Comparison of ENCODE assay signal across 11 mouse cellular contexts in the genomic region with DNA sequence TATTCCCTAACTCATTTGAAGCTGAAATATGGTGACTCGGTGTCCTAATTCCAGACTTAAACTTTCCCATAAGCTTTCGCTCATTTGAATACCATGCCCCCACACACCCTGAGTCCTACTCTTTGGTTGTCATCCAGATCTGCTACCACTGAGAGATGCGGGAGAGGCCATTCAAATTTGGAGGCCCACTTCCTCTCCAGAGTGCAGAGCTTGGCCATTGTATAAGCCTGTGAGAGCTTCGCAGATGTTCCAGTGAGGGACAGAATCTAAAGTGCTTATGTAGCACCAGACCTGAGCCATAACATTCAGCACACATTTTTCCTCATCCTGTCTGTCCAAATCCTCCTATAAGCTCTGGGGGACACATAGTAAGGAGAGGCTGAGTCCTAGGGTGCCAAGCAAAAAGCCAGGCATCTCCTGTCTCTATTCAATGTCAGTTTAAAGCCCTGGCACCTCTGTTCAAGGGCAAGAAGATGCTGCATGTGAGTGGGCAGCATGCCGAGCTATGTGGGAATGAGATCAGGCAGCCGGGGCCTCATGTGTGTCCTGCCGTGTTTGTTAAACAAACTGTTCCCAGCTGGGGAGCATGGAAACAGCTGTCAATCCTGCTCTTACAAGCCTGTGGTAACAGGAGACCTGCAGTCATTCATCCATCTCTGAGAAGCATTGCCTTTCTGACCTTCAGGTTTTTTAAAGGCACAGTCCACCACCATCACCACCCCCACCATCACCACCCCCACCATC.
DNase-seq lines count a peak whose midpoint lies in the region.
"Had no signal": no experiment of that assay in that cellular context is flagged by ENCODE, and none has a peak within 500 bp of the region (broad histone marks: within the 10 kb centered on the region; RNA-seq: fewer than 3 reads in every experiment).

No protein-coding gene starts in this region.

- H3K27ac ChIP-seq in embryonic facial prominence, embryonic 10.5 days (replicated peaks): peak overlapping the region; percentile 61; the same call in 1 of the 2 replicates
- H3K27ac ChIP-seq: liver, embryonic 12.5 days; midbrain, embryonic 12.5 days had no signal

- intact Hi-C loops in left cerebral cortex, postnatal 4 days (cut with DNase I): no loop called here
- intact Hi-C loops in left cerebral cortex, postnatal 14 days (cut with DNase I): loop anchor here (10.0 kb wide), 1 partner anchor 117 kb away; the partner anchor contains the start of gene Tex36

- peak; percentile 28 for DNase-seq in adrenal gland, postnatal 10 days
- no peak for DNase-seq in adrenal gland, adult 8-10 months
- peak; percentile 76 for DNase-seq in left cerebral cortex, postnatal 4 days
- DNase-seq in left cerebral cortex, postnatal 14 days (ENCODE audit: low spot score in 2 of 2): no peak
- peak; percentile 72 for DNase-seq in embryonic facial prominence, embryonic 10.5 days (ENCODE audit: low spot score)
- peak; percentile 64 for DNase-seq in lung, postnatal 10 days
- no peak for DNase-seq in right cerebral cortex, postnatal 36 days (ENCODE audit: low spot score in 2 of 2)
- no peak for DNase-seq in thymus, postnatal 36 days

- H3K9me3 ChIP-seq in embryonic facial prominence, embryonic 10.5 days: no peaks in the 10 kb centered on the region
- H3K9me3 ChIP-seq: heart, embryonic 12.5 days; liver, embryonic 12.5 days; midbrain, embryonic 12.5 days had no signal

- 0 out of 2 replicates have a peak, but pooled peaks cover 11% of the 10 kb centered on the region for H3K27me3 ChIP-seq in embryonic facial prominence, embryonic 10.5 days (replicated peaks; ENCODE audit: low read depth, poor library complexity, severe bottlenecking)
- H3K27me3 ChIP-seq: liver, embryonic 12.5 days had no signal

- peaks cover 35% of the 10 kb centered on the region for H3K4me1 ChIP-seq in embryonic facial prominence, embryonic 10.5 days
- H3K4me1 ChIP-seq: heart, embryonic 12.5 days; liver, embryonic 12.5 days; midbrain, embryonic 12.5 days had no signal

- no peak overlapping the region for H3K4me3 ChIP-seq in embryonic facial prominence, embryonic 10.5 days
- H3K4me3 ChIP-seq: heart, embryonic 12.5 days; liver, embryonic 12.5 days; midbrain, embryonic 12.5 days had no signal

- WGBS in embryonic facial prominence, embryonic 10.5 days: 53% methylated on average over 7 of the region's 7 CpGs

- H3K36me3 ChIP-seq in embryonic facial prominence, embryonic 10.5 days (replicated peaks): no peaks in the 10 kb centered on the region
- H3K36me3 ChIP-seq: heart, embryonic 12.5 days; liver, embryonic 12.5 days; midbrain, embryonic 12.5 days had no signal

Comparison
In these comparisons a context has a peak if more than half of its experiments do, and no peak if none do; other contexts are left out.
1. DNase-seq: peak in adrenal gland, postnatal 10 days (single experiment), left cerebral cortex, postnatal 4 days (single experiment), embryonic facial prominence, embryonic 10.5 days (single experiment) and lung, postnatal 10 days (single experiment); none in adrenal gland, adult 8-10 months (single experiment), left cerebral cortex, postnatal 14 days (0 of 2), right cerebral cortex, postnatal 36 days (0 of 2) and thymus, postnatal 36 days (0 of 2).